Mouse (Mus musculus) retina, postnatal 7 days (tissue): Measurements from ENCODE around the gene Sohlh1.

ENCODE experiments used
- DNase-seq: peaks from one replicate; pipeline ENCODE4 v3.0.0-alpha.2; 2012; ENCODE audit warnings: low read depth, low spot score

The Sohlh1 gene

GRCm38 (mm10) chr2:25847226-25847625 is at the start of gene Sohlh1:
TSS of gene Sohlh1 (minus strand) at chr2:25847248.
- DNase-seq, result no peak

GRCm38 (mm10) chr2:25892440-25892839 is 45.4 kb upstream of the Sohlh1 start:
- DNase-seq, result no peak

- DNase-seq, result no peak
Measured at GRCm38 (mm10) chr2:25888144-25888543, 41.1 kb upstream of the Sohlh1 start.

GRCm38 (mm10) chr2:25887226-25887625 is 40.2 kb upstream of the Sohlh1 start:
- DNase-seq, result no peak

- DNase-seq, result no peak
Measured at GRCm38 (mm10) chr2:25884756-25885155, 37.7 kb upstream of the Sohlh1 start.

GRCm38 (mm10) chr2:25882276-25882675 is 35.2 kb upstream of the Sohlh1 start:
- DNase-seq, result no peak

GRCm38 (mm10) chr2:25879061-25879460 is 32.0 kb upstream of the Sohlh1 start:
- no peak for DNase-seq

- DNase-seq, result no peak
Measured at GRCm38 (mm10) chr2:25878516-25878915, 31.5 kb upstream of the Sohlh1 start.

GRCm38 (mm10) chr2:25877736-25878268 is 30.8 kb upstream of the Sohlh1 start:
- DNase-seq, result no peak

GRCm38 (mm10) chr2:25877250-25877735 is 30.2 kb upstream of the Sohlh1 start:
- DNase-seq, result no peak

- no peak for DNase-seq
Measured at GRCm38 (mm10) chr2:25866656-25867055, 19.6 kb upstream of the Sohlh1 start.

GRCm38 (mm10) chr2:25865412-25865811 is 18.4 kb upstream of the Sohlh1 start:
- DNase-seq, result peak; percentile 30

- no peak for DNase-seq
Measured at GRCm38 (mm10) chr2:25864230-25864629, 17.2 kb upstream of the Sohlh1 start.

GRCm38 (mm10) chr2:25863337-25864131 is 16.5 kb upstream of the Sohlh1 start, which contains the start of gene Kcnt1:
TSS of gene Kcnt1 (plus strand) at chr2:25863734.
- DNase-seq, result no peak

- DNase-seq, result no peak
Measured at GRCm38 (mm10) chr2:25862696-25863270, 15.7 kb upstream of the Sohlh1 start.

GRCm38 (mm10) chr2:25862038-25862437 is 15.0 kb upstream of the Sohlh1 start:
- DNase-seq, result no peak

GRCm38 (mm10) chr2:25859891-25860290 is 12.8 kb upstream of the Sohlh1 start:
- no peak for DNase-seq

GRCm38 (mm10) chr2:25853998-25854397 is 7.0 kb upstream of the Sohlh1 start:
- no peak for DNase-seq

GRCm38 (mm10) chr2:25852626-25853025 is 5.6 kb upstream of the Sohlh1 start:
- no peak for DNase-seq

- no peak for DNase-seq
Measured at GRCm38 (mm10) chr2:25850330-25850729, 3.3 kb upstream of the Sohlh1 start.

GRCm38 (mm10) chr2:25846516-25846915 is 532 bp downstream of the Sohlh1 start:
- no peak for DNase-seq

GRCm38 (mm10) chr2:25844097-25844496 is 3.0 kb downstream of the Sohlh1 start:
- no peak for DNase-seq

GRCm38 (mm10) chr2:25842758-25843157 is 4.3 kb downstream of the Sohlh1 start:
- DNase-seq, result no peak
